Mouse (Mus musculus) heart, embryonic 14.5 days (tissue): ENCODE results near the gene Hoxb2. TPM values are rescaled to one million over a fixed set of nuclear protein-coding genes. Genes with fewer than 3 reads are reported as not detected.

Experiments
- ATAC-seq: fragments of 200-750 bp; cut with Nextera tagmentation; 2 replicates; pipeline ENCODE4 v1.8.0; 2017; ENCODE audit warnings: low read depth, moderate TSS enrichment; ENCODE audit not compliant: insufficient number of reproducible peaks, insufficient read depth, low FRiP score
- H3K27ac ChIP-seq, 2 experiments: fragments of 200-500 bp in 1 of 2; fragments of 300-500 bp in 1 of 2; sonication (generic) in 1 of 2; replicated peaks in 1 of 2; 2 replicates each; pipeline ENCODE4 v1.5.1; 2012 to 2014; ENCODE audit warnings: low read depth in 2 of 2, low read length in 2 of 2, control low read depth in 1 of 2, mild to moderate bottlenecking in 1 of 2, mixed read lengths in 1 of 2; ENCODE audit not compliant: control insufficient read depth in 1 of 2, insufficient read depth in 1 of 2
- H3K27me3 ChIP-seq: fragments of 300-500 bp; sonication (generic); 2 replicates; pipeline ENCODE4 v1.6.1; 2014; ENCODE audit warnings: mild to moderate bottlenecking, low read length, control low read depth; ENCODE audit not compliant: control insufficient read depth, insufficient read depth
- H3K36me3 ChIP-seq: fragments of 300-500 bp; sonication (generic); 2 replicates; pipeline ENCODE4 v1.6.1; 2014; ENCODE audit warnings: mild to moderate bottlenecking, control low read depth, low read length, mixed read lengths; ENCODE audit not compliant: control insufficient read depth, insufficient read depth
- H3K4me1 ChIP-seq, 2 experiments: fragments of 200-500 bp in 1 of 2; fragments of 300-500 bp in 1 of 2; sonication (generic) in 1 of 2; 2 replicates each; pipeline ENCODE4 v1.6.1; 2012 to 2014; ENCODE audit warnings: low read length in 2 of 2, control low read depth in 1 of 2, mixed read lengths in 1 of 2; ENCODE audit not compliant: control insufficient read depth in 2 of 2, insufficient read depth in 2 of 2
- H3K4me2 ChIP-seq: fragments of 300-500 bp; sonication (generic); 2 replicates; pipeline ENCODE4 v1.6.1; 2014; ENCODE audit warnings: mild to moderate bottlenecking, low read length
- H3K4me3 ChIP-seq, 2 experiments: fragments of 200-500 bp in 1 of 2; fragments of 300-500 bp in 1 of 2; sonication (generic) in 1 of 2; 2 replicates each; pipeline ENCODE4 v1.5.1; 2012 to 2014; ENCODE audit warnings: low read length in 2 of 2, mild to moderate bottlenecking in 2 of 2, control low read depth in 1 of 2, low read depth in 1 of 2, moderate library complexity in 1 of 2; ENCODE audit not compliant: control insufficient read depth in 1 of 2, insufficient read depth in 1 of 2
- H3K9ac ChIP-seq: fragments of 300-500 bp; sonication (generic); 2 replicates; pipeline ENCODE4 v1.6.1; 2014; ENCODE audit warnings: mild to moderate bottlenecking, low read length
- H3K9me3 ChIP-seq: fragments of 300-500 bp; sonication (generic); 2 replicates; pipeline ENCODE4 v1.6.1; 2016; ENCODE audit warnings: low read length, control low read depth; ENCODE audit not compliant: control insufficient read depth
- WGBS: fragments of 180-500 bp; shearing (Covaris S2); extraction: QIAGEN DNeasy Blood & Tissue Kit; methylation state at CpG from one replicate; pipeline ENCODE4 v1.1.7; 2014; 5-methylcytosine and 5-hydroxymethylcytosine counted together
- polyA plus RNA-seq: library from polyadenylated mRNA; unstranded; fragments of >200 nt; fragmentation: Nextera tagmentation; extraction: Ambion mirVana; gene quantifications from 2 replicates; pipeline ENCODE4 v1.2.1, GENCODE M21; 2014

The Hoxb2 gene
- polyA plus RNA-seq, 1 experiment from 2014 or later: 2.9 TPM

DNA sequence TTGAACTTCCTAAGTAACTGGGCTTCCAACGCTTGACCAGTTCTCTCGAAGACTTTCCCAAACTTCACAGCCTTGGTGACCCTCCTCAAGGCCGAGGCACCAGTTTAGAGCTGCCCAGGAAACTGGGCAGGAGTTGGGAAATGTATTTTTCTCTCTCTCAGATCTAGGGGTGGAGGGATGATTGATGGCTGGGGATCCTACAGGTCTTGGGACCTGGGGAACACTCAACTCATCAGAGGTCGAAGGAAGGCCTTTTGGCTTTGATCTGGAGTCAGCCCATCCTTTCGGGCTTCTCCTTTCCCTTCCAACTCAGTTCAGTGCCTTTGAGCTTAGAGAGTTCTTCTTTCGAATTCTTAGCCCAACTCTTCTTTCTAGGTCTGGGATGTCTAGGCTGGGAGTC, 16.8 kb downstream of the Hoxb2 start:
- H3K9me3 ChIP-seq: peaks cover 5% of the 10 kb centered on the region; the same call in 1 of the 2 replicates
- H3K4me2 ChIP-seq: no peak overlapping the region
- H3K9ac ChIP-seq: no peak overlapping the region
- ATAC-seq: no peak
- 31% methylated on average over 6 of the region's 6 CpGs for WGBS
- no peak overlapping the region for H3K4me3 ChIP-seq
- peaks cover 97% of the 10 kb centered on the region for H3K27me3 ChIP-seq
- H3K27ac ChIP-seq: no peak overlapping the region
- H3K4me1 ChIP-seq: no peaks in the 10 kb centered on the region; a peak in 1 of 4 replicates
- no peaks in the 10 kb centered on the region for H3K36me3 ChIP-seq

DNA sequence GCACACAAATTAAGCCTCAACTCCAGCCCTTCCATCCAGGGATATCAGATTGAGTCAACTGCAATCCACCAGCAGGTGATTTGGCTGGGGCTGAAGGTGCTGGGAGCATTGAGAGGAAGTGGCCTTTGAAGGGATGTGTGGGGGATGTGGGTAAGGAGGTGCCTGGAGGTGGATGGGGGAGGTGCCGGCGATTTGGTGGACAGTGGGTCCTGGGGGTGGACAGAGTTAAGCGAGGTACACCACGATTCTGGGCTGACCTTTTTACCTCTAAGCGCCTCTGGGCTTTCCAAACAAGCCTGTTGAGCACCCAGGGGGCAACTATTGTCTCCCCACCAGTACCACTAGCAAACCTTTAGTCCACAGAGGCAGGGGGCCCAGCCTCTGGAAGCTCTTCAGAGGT, 18.4 kb downstream of the Hoxb2 start:
- ATAC-seq: no peak
- no peak overlapping the region for H3K27ac ChIP-seq
- H3K4me1 ChIP-seq: no peaks in the 10 kb centered on the region; a peak in 1 of 4 replicates
- H3K36me3 ChIP-seq: no peaks in the 10 kb centered on the region
- peaks cover 98% of the 10 kb centered on the region for H3K27me3 ChIP-seq
- WGBS: 13% methylated on average over 5 of the region's 5 CpGs
- H3K9me3 ChIP-seq: no peaks in the 10 kb centered on the region
- no peak overlapping the region for H3K4me3 ChIP-seq
- H3K4me2 ChIP-seq: no peak overlapping the region
- no peak overlapping the region for H3K9ac ChIP-seq

DNA sequence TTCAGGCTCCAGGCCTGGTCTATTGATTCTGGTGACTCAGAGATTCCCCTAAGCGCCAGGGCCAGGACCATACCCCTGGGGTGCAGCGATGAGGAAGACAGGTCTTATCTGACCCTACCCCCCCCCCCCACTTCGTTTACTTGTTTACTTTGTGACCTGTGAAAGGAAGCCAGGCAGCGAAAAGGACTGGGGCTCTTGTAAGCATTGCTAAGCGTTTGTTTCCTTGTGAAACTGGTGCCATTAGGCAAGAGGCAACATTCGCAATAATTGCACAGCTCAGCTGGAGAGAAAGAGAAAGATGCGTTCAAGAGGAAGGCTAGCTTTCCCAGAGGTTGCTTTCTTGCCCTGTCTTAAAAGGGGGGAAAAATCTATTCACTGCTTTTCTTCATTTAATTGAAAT, 18.8 kb downstream of the Hoxb2 start:
- no peak overlapping the region for H3K9ac ChIP-seq
- H3K4me1 ChIP-seq: no peaks in the 10 kb centered on the region; a peak in 1 of 4 replicates
- no peak for ATAC-seq
- no peak overlapping the region for H3K4me2 ChIP-seq
- H3K4me3 ChIP-seq: no peak overlapping the region
- peaks cover 98% of the 10 kb centered on the region for H3K27me3 ChIP-seq
- no peaks in the 10 kb centered on the region for H3K36me3 ChIP-seq
- 25% methylated on average over 7 of the region's 7 CpGs for WGBS
- H3K9me3 ChIP-seq: no peaks in the 10 kb centered on the region
- H3K27ac ChIP-seq: no peak overlapping the region

DNA sequence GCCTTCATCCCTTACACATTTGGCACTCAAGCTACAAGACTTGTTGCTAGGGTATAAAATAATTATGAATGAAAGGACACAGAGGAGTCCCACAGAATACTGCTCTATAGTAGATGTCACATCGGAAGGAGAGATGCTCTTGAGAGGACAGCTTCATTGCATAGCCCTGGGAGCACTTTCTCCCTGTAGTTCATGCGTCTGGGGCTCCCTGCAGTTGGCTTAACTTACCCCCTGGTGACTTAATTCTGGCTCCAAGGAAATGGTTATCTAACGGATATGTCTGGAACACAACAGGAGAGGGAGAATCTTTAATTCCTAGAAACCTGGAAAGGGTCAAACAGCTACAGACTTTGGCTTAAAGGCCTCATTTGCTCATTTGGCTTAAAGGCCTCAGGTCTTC, 21.4 kb downstream of the Hoxb2 start:
- WGBS: 35% methylated on average over 3 of the region's 3 CpGs
- Histone ChIP-seq H3K27ac (no peak overlapping the region), H3K4me2 (no peak overlapping the region), H3K9me3 (no peaks in the 10 kb centered on the region), H3K4me3 (no peak overlapping the region), H3K9ac (no peak overlapping the region), H3K27me3 (peaks cover 98% of the 10 kb centered on the region), H3K36me3 (no peaks in the 10 kb centered on the region), H3K4me1 (no peaks in the 10 kb centered on the region)
- no peak for ATAC-seq

DNA sequence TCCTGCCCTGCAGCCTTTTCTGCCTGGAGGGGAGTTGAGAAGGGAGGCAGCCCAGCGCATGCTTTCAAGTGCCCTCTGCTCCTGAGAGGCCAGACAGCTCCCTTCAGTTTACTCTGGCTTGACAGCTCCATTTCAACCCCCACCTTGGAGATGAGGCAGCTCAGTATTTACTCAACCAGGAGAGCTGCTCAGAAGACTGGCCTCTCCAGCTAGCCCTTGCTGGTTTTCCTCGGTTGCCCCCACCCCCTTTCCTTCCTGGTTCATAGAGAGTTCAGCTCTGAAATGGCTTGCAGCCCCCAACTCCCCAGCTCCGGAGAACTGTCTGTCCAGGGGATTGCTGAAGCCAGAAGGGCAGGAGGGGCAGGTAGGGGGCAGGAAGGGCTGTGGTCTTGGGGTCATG, 22.2 kb downstream of the Hoxb2 start:
- no peak overlapping the region for H3K9ac ChIP-seq
- H3K4me1 ChIP-seq: no peaks in the 10 kb centered on the region
- no peaks in the 10 kb centered on the region for H3K36me3 ChIP-seq
- 14% methylated on average over 3 of the region's 3 CpGs for WGBS
- no peak overlapping the region for H3K4me2 ChIP-seq
- no peak overlapping the region for H3K4me3 ChIP-seq
- no peak overlapping the region for H3K27ac ChIP-seq
- peaks cover 98% of the 10 kb centered on the region for H3K27me3 ChIP-seq
- ATAC-seq: no peak
- no peaks in the 10 kb centered on the region for H3K9me3 ChIP-seq

DNA sequence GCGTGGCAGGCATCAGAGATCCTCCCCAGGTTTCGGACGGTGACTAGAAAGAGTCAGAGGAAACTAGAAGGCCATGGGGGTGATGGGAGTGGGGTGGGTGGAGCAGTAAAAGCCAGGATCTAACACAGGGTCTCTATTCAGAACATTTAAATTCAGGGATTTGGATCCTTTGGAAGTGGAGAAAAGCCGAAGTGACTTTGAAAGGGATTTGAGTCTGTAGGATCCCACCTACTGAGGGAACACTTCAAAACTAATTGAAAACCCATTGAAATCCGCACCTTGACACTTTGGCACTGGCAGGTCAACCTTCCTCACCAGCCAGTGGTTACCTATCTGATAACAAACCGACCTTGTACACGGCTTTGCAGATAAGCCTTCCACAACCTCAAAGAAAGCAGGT, 24.5 kb downstream of the Hoxb2 start:
- Histone ChIP-seq H3K4me1 (no peaks in the 10 kb centered on the region), H3K9ac (no peak overlapping the region), H3K27me3 (peaks cover 85% of the 10 kb centered on the region), H3K4me3 (no peak overlapping the region), H3K9me3 (no peaks in the 10 kb centered on the region), H3K4me2 (no peak overlapping the region), H3K36me3 (no peaks in the 10 kb centered on the region), H3K27ac (no peak overlapping the region)
- WGBS: 20% methylated on average over 7 of the region's 7 CpGs
- no peak for ATAC-seq

DNA sequence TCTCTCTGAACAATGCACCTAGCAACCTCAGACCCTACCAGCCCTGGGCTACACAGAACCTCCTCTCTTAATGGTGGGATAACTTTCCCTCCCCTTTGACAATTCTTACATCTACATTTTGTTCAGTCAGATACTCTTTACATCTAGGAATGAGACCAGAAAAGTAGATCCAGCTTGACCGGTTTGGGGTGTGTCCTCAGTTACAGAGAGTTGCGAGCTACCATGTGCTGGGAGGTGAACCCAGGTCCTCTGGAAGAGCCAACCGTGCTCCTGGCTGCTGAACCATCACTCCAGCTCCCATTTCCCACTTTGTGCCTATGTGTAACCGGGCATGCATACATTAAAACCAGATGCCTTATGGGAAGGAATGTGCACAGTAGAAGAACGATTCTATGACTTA, 33.1 kb downstream of the Hoxb2 start:
- Histone ChIP-seq H3K27me3 (peaks cover 66% of the 10 kb centered on the region), H3K4me3 (no peak overlapping the region), H3K4me1 (no peaks in the 10 kb centered on the region; a peak in 1 of 4 replicates), H3K9ac (no peak overlapping the region), H3K36me3 (no peaks in the 10 kb centered on the region), H3K9me3 (no peaks in the 10 kb centered on the region), H3K27ac (no peak overlapping the region), H3K4me2 (no peak overlapping the region)
- no peak for ATAC-seq
- WGBS: 71% methylated on average over 5 of the region's 5 CpGs

DNA sequence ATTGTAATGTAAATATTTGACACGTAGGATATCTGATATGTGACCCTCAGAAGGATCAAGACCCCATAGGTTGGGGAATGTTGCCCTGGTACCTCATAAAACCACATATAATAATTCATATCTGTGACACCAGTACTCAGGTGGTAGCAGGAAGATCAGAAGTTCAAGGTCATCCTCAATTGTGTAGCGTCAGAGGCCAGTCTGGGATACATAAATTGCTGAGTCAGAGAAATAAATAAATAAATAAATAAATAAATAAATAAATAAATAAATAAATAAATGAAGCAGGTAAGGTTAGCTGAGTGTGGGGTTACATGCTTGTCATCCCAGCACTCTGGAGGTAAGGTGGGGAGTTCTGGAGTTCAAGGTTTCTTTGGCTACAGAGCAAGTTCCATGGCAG, 37.3 kb downstream of the Hoxb2 start:
- Histone ChIP-seq H3K4me2 (no peak overlapping the region), H3K9ac (no peak overlapping the region), H3K4me3 (no peak overlapping the region), H3K27me3 (peaks cover 53% of the 10 kb centered on the region), H3K9me3 (no peaks in the 10 kb centered on the region), H3K27ac (no peak overlapping the region), H3K4me1 (no peaks in the 10 kb centered on the region; a peak in 1 of 4 replicates), H3K36me3 (no peaks in the 10 kb centered on the region)
- WGBS: 82% methylated on average over 2 of the region's 2 CpGs
- no peak for ATAC-seq
